8 mouse cellular contexts compared by ENCODE assay signal in the genomic region with DNA sequence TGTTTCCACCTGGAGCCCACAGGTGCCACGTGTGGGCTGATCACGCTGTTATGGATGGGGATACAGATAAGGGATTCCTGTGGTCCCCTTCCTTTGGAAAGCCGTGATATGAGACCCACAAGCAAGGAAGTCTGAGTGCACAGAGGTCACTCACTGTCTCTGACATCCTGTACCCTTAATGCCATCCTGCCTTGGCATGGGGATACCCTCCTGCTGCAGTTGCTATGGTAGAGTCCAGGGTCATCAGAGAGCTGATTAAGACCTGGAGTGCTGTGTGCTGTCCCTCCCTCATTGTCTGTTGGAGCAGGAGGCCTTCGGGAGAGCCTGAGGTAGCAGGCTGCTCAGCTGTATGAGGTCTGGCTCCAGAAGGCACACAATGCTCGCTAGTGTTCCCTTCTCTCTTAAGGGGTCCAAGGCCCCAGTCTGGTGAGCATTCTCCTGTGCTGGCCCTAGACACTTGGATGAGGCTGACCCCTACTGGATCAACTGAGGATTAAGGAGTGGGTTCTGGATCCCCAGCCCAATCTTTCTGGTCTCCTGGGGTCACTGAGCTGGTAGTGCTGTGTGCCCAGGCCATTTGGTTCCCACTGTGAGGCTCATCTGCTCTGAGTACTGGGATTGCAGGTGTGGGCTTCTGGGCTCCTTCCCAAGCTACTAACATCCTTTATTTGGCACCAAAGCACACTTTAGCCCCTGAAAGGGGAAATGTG. TPM values are rescaled to one million over a fixed set of nuclear protein-coding genes. Genes with fewer than 3 reads are reported as not detected.
DNase-seq lines count a peak whose midpoint lies in the region; ATAC-seq and TF ChIP-seq lines count a peak whose summit lies in the region.

No protein-coding gene starts in this region.

- peak overlapping the region; percentile 50; the same call in 1 of the 2 replicates for H3K27ac ChIP-seq in hindbrain, embryonic 10.5 days
- no peak overlapping the region for H3K27ac ChIP-seq in hindbrain, embryonic 13.5 days
- H3K27ac ChIP-seq in midbrain, postnatal 0 days (ENCODE audit: low read depth, low read length): no peak overlapping the region
- H3K27ac ChIP-seq in midbrain, embryonic 14.5 days (replicated peaks; ENCODE audit: low read depth, low read length): no peak overlapping the region
- H3K27ac ChIP-seq in neural tube, embryonic 15.5 days (replicated peaks): no peak overlapping the region

- peak; percentile 64 for DNase-seq in cerebellum, adult 9-10 months
- DNase-seq in cerebellum, adult 11 months: no peak
- DNase-seq in hindbrain, embryonic 10.5 days (ENCODE audit: low spot score): no peak
- no peak for DNase-seq in midbrain, postnatal 0 days (ENCODE audit: low spot score)
- DNase-seq in midbrain, embryonic 14.5 days: no peak
- no peak for DNase-seq in frontal cortex, postnatal 25 days (ENCODE audit: low spot score in 2 of 2)

- H3K4me1 ChIP-seq in hindbrain, embryonic 10.5 days (replicated peaks): peaks cover 32% of the 10 kb centered on the region
- H3K4me1 ChIP-seq in hindbrain, embryonic 13.5 days (replicated peaks): peaks cover 30% of the 10 kb centered on the region
- H3K4me1 ChIP-seq in midbrain, postnatal 0 days (ENCODE audit: insufficient read depth, low read length): peaks cover 10% of the 10 kb centered on the region; the same call in 1 of the 2 replicates
- H3K4me1 ChIP-seq in midbrain, embryonic 14.5 days (ENCODE audit: control insufficient read depth, insufficient read depth, low read length): peaks cover 9% of the 10 kb centered on the region
- peaks cover 29% of the 10 kb centered on the region for H3K4me1 ChIP-seq in neural tube, embryonic 15.5 days

- TF ChIP-seq CTCF in midbrain, postnatal 0 days (IDR thresholded peaks at IDR 0.05): peak; percentile 9; the same call in 1 of the 2 replicates

- H3K36me3 ChIP-seq in hindbrain, embryonic 10.5 days: peaks cover 32% of the 10 kb centered on the region
- peaks cover 25% of the 10 kb centered on the region for H3K36me3 ChIP-seq in hindbrain, embryonic 13.5 days
- peaks cover 16% of the 10 kb centered on the region for H3K36me3 ChIP-seq in midbrain, postnatal 0 days (ENCODE audit: insufficient read depth, low read length)
- peaks cover 24% of the 10 kb centered on the region for H3K36me3 ChIP-seq in midbrain, embryonic 14.5 days (ENCODE audit: control insufficient read depth, insufficient read depth, low read length)
- peaks cover 22% of the 10 kb centered on the region for H3K36me3 ChIP-seq in neural tube, embryonic 15.5 days

- H3K27me3 ChIP-seq in hindbrain, embryonic 10.5 days (ENCODE audit: insufficient read depth, poor library complexity, severe bottlenecking): peaks cover 18% of the 10 kb centered on the region
- peaks cover 22% of the 10 kb centered on the region for H3K27me3 ChIP-seq in hindbrain, embryonic 13.5 days
- H3K27me3 ChIP-seq in midbrain, postnatal 0 days (ENCODE audit: insufficient read depth, low read length): 0 out of 2 replicates have a peak, but pooled peaks cover 8% of the 10 kb centered on the region
- 0 out of 2 replicates have a peak, but pooled peaks cover 5% of the 10 kb centered on the region for H3K27me3 ChIP-seq in midbrain, embryonic 14.5 days (ENCODE audit: control insufficient read depth, insufficient read depth, low read length)
- no peaks in the 10 kb centered on the region; the same call in none of the 2 replicates for H3K27me3 ChIP-seq in neural tube, embryonic 15.5 days (replicated peaks)

- H3K9me3 ChIP-seq in hindbrain, embryonic 10.5 days: no peaks in the 10 kb centered on the region
- no peaks in the 10 kb centered on the region for H3K9me3 ChIP-seq in hindbrain, embryonic 13.5 days
- H3K9me3 ChIP-seq in midbrain, postnatal 0 days (ENCODE audit: low read length): no peaks in the 10 kb centered on the region
- no peaks in the 10 kb centered on the region for H3K9me3 ChIP-seq in midbrain, embryonic 14.5 days (ENCODE audit: control insufficient read depth, low read length)
- no peaks in the 10 kb centered on the region for H3K9me3 ChIP-seq in neural tube, embryonic 15.5 days (replicated peaks)

- no peak overlapping the region for H3K4me2 ChIP-seq in hindbrain, embryonic 13.5 days
- no peak overlapping the region for H3K4me2 ChIP-seq in midbrain, postnatal 0 days (ENCODE audit: low read depth, low read length, poor library complexity, severe bottlenecking)
- H3K4me2 ChIP-seq in midbrain, embryonic 14.5 days (ENCODE audit: low read length): no peak overlapping the region
- no peak overlapping the region for H3K4me2 ChIP-seq in neural tube, embryonic 15.5 days

- no peak overlapping the region for H3K9ac ChIP-seq in hindbrain, embryonic 13.5 days
- 0 out of 2 replicates have a peak overlapping the region, but pooled peaks have one; percentile 19 for H3K9ac ChIP-seq in midbrain, postnatal 0 days (replicated peaks; ENCODE audit: low read length, poor library complexity, severe bottlenecking)
- H3K9ac ChIP-seq in midbrain, embryonic 14.5 days (replicated peaks; ENCODE audit: low read length): no peak overlapping the region
- H3K9ac ChIP-seq in neural tube, embryonic 15.5 days (replicated peaks): no peak overlapping the region

- no peak for ATAC-seq in hindbrain, embryonic 13.5 days (ENCODE audit: low FRiP score)
- ATAC-seq in midbrain, postnatal 0 days (ENCODE audit: low FRiP score): no peak
- no peak for ATAC-seq in midbrain, embryonic 14.5 days (ENCODE audit: low FRiP score, low TSS enrichment)
- ATAC-seq in neural tube, embryonic 15.5 days (ENCODE audit: low FRiP score): peak; percentile 11; the same call in 1 of the 2 replicates

- WGBS in hindbrain, embryonic 10.5 days: 62% methylated on average over 5 of the region's 5 CpGs
- WGBS in hindbrain, embryonic 13.5 days: 52% methylated on average over 5 of the region's 5 CpGs
- 50% methylated on average over 5 of the region's 5 CpGs for WGBS in midbrain, postnatal 0 days
- WGBS in midbrain, embryonic 14.5 days: 54% methylated on average over 5 of the region's 5 CpGs
- WGBS in neural tube, embryonic 15.5 days: 62% methylated on average over 5 of the region's 5 CpGs

- peak overlapping the region; percentile 74; the same call in 1 of the 2 replicates for H3K4me3 ChIP-seq in hindbrain, embryonic 10.5 days
- H3K4me3 ChIP-seq in hindbrain, embryonic 13.5 days: no peak overlapping the region
- no peak overlapping the region for H3K4me3 ChIP-seq in midbrain, postnatal 0 days (ENCODE audit: low read depth, low read length)
- H3K4me3 ChIP-seq in midbrain, embryonic 14.5 days (replicated peaks; ENCODE audit: low read depth, low read length): no peak overlapping the region
- H3K4me3 ChIP-seq in neural tube, embryonic 15.5 days (replicated peaks): no peak overlapping the region

RNA-seq across cellular contexts. Expression of gene Mrpl28, which starts 0.7 kb away (rescaled TPM):
- 301 and 318 TPM in 2 replicates for polyA plus RNA-seq in hindbrain, embryonic 10.5 days (2016; fragmentation: Nextera tagmentation; extraction: Ambion mirVana)
- 177 and 178 TPM in 2 replicates for polyA plus RNA-seq in hindbrain, embryonic 13.5 days (2015; fragmentation: Nextera tagmentation; extraction: Ambion mirVana)
- 95.0 and 117 TPM in 2 replicates for total RNA-seq in midbrain, postnatal 0 days (2014; rRNA removed)
- 165 and 179 TPM in 2 replicates for polyA plus RNA-seq in midbrain, postnatal 0 days (2015; fragmentation: Nextera tagmentation; extraction: Ambion mirVana)
- 170 and 190 TPM in 2 replicates for polyA plus RNA-seq in midbrain, embryonic 14.5 days (2014; fragmentation: Nextera tagmentation; extraction: Ambion mirVana)
- polyA plus RNA-seq in neural tube, embryonic 15.5 days (2015; fragmentation: Nextera tagmentation; extraction: Ambion mirVana): 186 and 187 TPM in 2 replicates

RNA-seq across cellular contexts. Expression of gene Tmem8, which starts 9.5 kb away (rescaled TPM):
- 1.8 and 1.9 TPM in 2 replicates for polyA plus RNA-seq in hindbrain, embryonic 10.5 days (2016; fragmentation: Nextera tagmentation; extraction: Ambion mirVana)
- 3.0 and 3.7 TPM in 2 replicates for polyA plus RNA-seq in hindbrain, embryonic 13.5 days (2015; fragmentation: Nextera tagmentation; extraction: Ambion mirVana)
- total RNA-seq in midbrain, postnatal 0 days (2014; rRNA removed): 9.0 and 9.5 TPM in 2 replicates
- polyA plus RNA-seq in midbrain, postnatal 0 days (2015; fragmentation: Nextera tagmentation; extraction: Ambion mirVana): 3.5 TPM in 2 replicates
- 2.4 and 2.9 TPM in 2 replicates for polyA plus RNA-seq in midbrain, embryonic 14.5 days (2014; fragmentation: Nextera tagmentation; extraction: Ambion mirVana)
- 4.3 and 5.9 TPM in 2 replicates for polyA plus RNA-seq in neural tube, embryonic 15.5 days (2015; fragmentation: Nextera tagmentation; extraction: Ambion mirVana)

RNA-seq across cellular contexts. Expression of gene Axin1, which starts 15.9 kb away (rescaled TPM):
- 9.1 and 9.4 TPM in 2 replicates for polyA plus RNA-seq in hindbrain, embryonic 10.5 days (2016; fragmentation: Nextera tagmentation; extraction: Ambion mirVana)
- polyA plus RNA-seq in hindbrain, embryonic 13.5 days (2015; fragmentation: Nextera tagmentation; extraction: Ambion mirVana): 8.5 and 9.7 TPM in 2 replicates
- 27.2 and 30.0 TPM in 2 replicates for total RNA-seq in midbrain, postnatal 0 days (2014; rRNA removed)
- 18.5 and 21.0 TPM in 2 replicates for polyA plus RNA-seq in midbrain, postnatal 0 days (2015; fragmentation: Nextera tagmentation; extraction: Ambion mirVana)
- 13.4 and 16.9 TPM in 2 replicates for polyA plus RNA-seq in midbrain, embryonic 14.5 days (2014; fragmentation: Nextera tagmentation; extraction: Ambion mirVana)
- polyA plus RNA-seq in neural tube, embryonic 15.5 days (2015; fragmentation: Nextera tagmentation; extraction: Ambion mirVana): 7.7 and 13.1 TPM in 2 replicates

RNA-seq across cellular contexts. Expression of gene Nme4, which starts 27.2 kb away (rescaled TPM):
- 95.9 and 109 TPM in 2 replicates for polyA plus RNA-seq in hindbrain, embryonic 10.5 days (2016; fragmentation: Nextera tagmentation; extraction: Ambion mirVana)
- polyA plus RNA-seq in hindbrain, embryonic 13.5 days (2015; fragmentation: Nextera tagmentation; extraction: Ambion mirVana): 29.8 and 31.6 TPM in 2 replicates
- total RNA-seq in midbrain, postnatal 0 days (2014; rRNA removed): 6.4 and 7.7 TPM in 2 replicates
- polyA plus RNA-seq in midbrain, postnatal 0 days (2015; fragmentation: Nextera tagmentation; extraction: Ambion mirVana): 9.2 and 10.2 TPM in 2 replicates
- 17.5 and 23.7 TPM in 2 replicates for polyA plus RNA-seq in midbrain, embryonic 14.5 days (2014; fragmentation: Nextera tagmentation; extraction: Ambion mirVana)
- polyA plus RNA-seq in neural tube, embryonic 15.5 days (2015; fragmentation: Nextera tagmentation; extraction: Ambion mirVana): 20.3 and 37.4 TPM in 2 replicates

RNA-seq across cellular contexts. Expression of gene Decr2, which starts 32.4 kb away (rescaled TPM):
- polyA plus RNA-seq in hindbrain, embryonic 10.5 days (2016; fragmentation: Nextera tagmentation; extraction: Ambion mirVana): 30.2 and 30.7 TPM in 2 replicates
- polyA plus RNA-seq in hindbrain, embryonic 13.5 days (2015; fragmentation: Nextera tagmentation; extraction: Ambion mirVana): 33.5 and 34.9 TPM in 2 replicates
- 38.0 and 41.1 TPM in 2 replicates for total RNA-seq in midbrain, postnatal 0 days (2014; rRNA removed)
- 42.3 and 44.4 TPM in 2 replicates for polyA plus RNA-seq in midbrain, postnatal 0 days (2015; fragmentation: Nextera tagmentation; extraction: Ambion mirVana)
- 21.0 and 21.5 TPM in 2 replicates for polyA plus RNA-seq in midbrain, embryonic 14.5 days (2014; fragmentation: Nextera tagmentation; extraction: Ambion mirVana)
- 42.8 and 42.9 TPM in 2 replicates for polyA plus RNA-seq in neural tube, embryonic 15.5 days (2015; fragmentation: Nextera tagmentation; extraction: Ambion mirVana)
